21 mouse cellular contexts compared by ENCODE assay signal in genomic region chr10:43783304-43783703, GRCm38 (mm10).
DNase-seq lines count a peak whose midpoint lies in the region; ATAC-seq and TF ChIP-seq lines count a peak whose summit lies in the region.
"Had no signal": no experiment of that assay in that cellular context is flagged by ENCODE, and none has a peak within 500 bp of the region (broad histone marks: within the 10 kb centered on the region; RNA-seq: fewer than 3 reads in every experiment).

No protein-coding gene starts in this region.

- no peak overlapping the region for H3K4me3 ChIP-seq in stomach, postnatal 0 days (ENCODE audit: low read depth, low read length)
- H3K4me3 ChIP-seq: embryonic facial prominence, embryonic 13.5 days; embryonic facial prominence, embryonic 15.5 days; erythroblast, embryonic 14.5 days; forebrain, embryonic 13.5 days; forebrain, embryonic 15.5 days had no signal

- H3K27me3 ChIP-seq in stomach, postnatal 0 days (ENCODE audit: control insufficient read depth, insufficient read depth, low read length), result no peaks in the 10 kb centered on the region
- H3K27me3 ChIP-seq: embryonic facial prominence, embryonic 13.5 days; embryonic facial prominence, embryonic 15.5 days; forebrain, embryonic 13.5 days; forebrain, embryonic 15.5 days had no signal

- H3K36me3 ChIP-seq in stomach, postnatal 0 days (ENCODE audit: control insufficient read depth, insufficient read depth, low read length), result no peaks in the 10 kb centered on the region
- H3K36me3 ChIP-seq: embryonic facial prominence, embryonic 13.5 days; embryonic facial prominence, embryonic 15.5 days; forebrain, embryonic 15.5 days had no signal

- TF ChIP-seq CTCF in stomach, postnatal 0 days (IDR thresholded peaks at IDR 0.05; ENCODE audit: low read depth), result no peak

- peak; percentile 14 for DNase-seq in fat pad, adult 2 months (ENCODE audit: extremely low read depth, low read depth, low spot score)
- DNase-seq in gonadal fat pad, adult 2 months (ENCODE audit: low read depth), result peak; percentile 17
- peak; percentile 45 for DNase-seq in stomach, postnatal 0 days (ENCODE audit: low spot score)
- DNase-seq in urinary bladder, postnatal 14 days (ENCODE audit: low spot score), result no peak
- no peak for DNase-seq in spleen, postnatal 10 days (ENCODE audit: low spot score in 2 of 2)
- DNase-seq: adrenal gland, adult 2 months; adrenal gland, postnatal 10 days; adrenal gland, postnatal 25 days; cerebellum, adult 11 months; cerebellum, adult 18-20 months; cerebellum, adult 8-10 months; cerebellum, adult 9-11 months; cerebellum, postnatal 14 days; cerebellum, postnatal 36 days; embryo, embryonic 11 days; forebrain, postnatal 0 days had no signal

- 48% methylated on average over 3 of the region's 3 CpGs for WGBS in stomach, postnatal 0 days

- no peaks in the 10 kb centered on the region for H3K9me3 ChIP-seq in stomach, postnatal 0 days (ENCODE audit: control insufficient read depth, low read length)

- TF ChIP-seq EP300 in stomach, postnatal 0 days (optimal IDR thresholded peaks at IDR 0.05), result no peak

- ATAC-seq in stomach, postnatal 0 days (ENCODE audit: low FRiP score, low TSS enrichment), result peak; percentile 91
- ATAC-seq: forebrain, embryonic 13.5 days; forebrain, embryonic 15.5 days; forebrain, postnatal 0 days had no signal

- no peak overlapping the region for H3K27ac ChIP-seq in stomach, postnatal 0 days (replicated peaks)
- H3K27ac ChIP-seq: embryonic facial prominence, embryonic 13.5 days; embryonic facial prominence, embryonic 15.5 days; forebrain, embryonic 13.5 days; forebrain, embryonic 15.5 days had no signal

- no peak overlapping the region for H3K9ac ChIP-seq in stomach, postnatal 0 days (ENCODE audit: low read length)
- H3K9ac ChIP-seq: embryonic facial prominence, embryonic 13.5 days; embryonic facial prominence, embryonic 15.5 days; forebrain, embryonic 13.5 days; forebrain, embryonic 15.5 days; forebrain, postnatal 0 days had no signal

- no peaks in the 10 kb centered on the region for H3K4me1 ChIP-seq in stomach, postnatal 0 days (replicated peaks; ENCODE audit: control insufficient read depth, insufficient read depth)
- H3K4me1 ChIP-seq: embryonic facial prominence, embryonic 13.5 days; embryonic facial prominence, embryonic 15.5 days; forebrain, embryonic 13.5 days; forebrain, embryonic 15.5 days had no signal

- H3K4me2 ChIP-seq in stomach, postnatal 0 days (replicated peaks; ENCODE audit: low read depth), result no peak overlapping the region
- H3K4me2 ChIP-seq: embryonic facial prominence, embryonic 13.5 days; embryonic facial prominence, embryonic 15.5 days; forebrain, embryonic 13.5 days; forebrain, embryonic 15.5 days had no signal

Comparison
In these comparisons a context has a peak if more than half of its experiments do, and no peak if none do; other contexts are left out.
1. DNase-seq: peak in fat pad, adult 2 months (single experiment), gonadal fat pad, adult 2 months (single experiment) and stomach, postnatal 0 days (single experiment); none in urinary bladder, postnatal 14 days (single experiment) and spleen, postnatal 10 days (0 of 2).